Mouse (Mus musculus): Measurements from ENCODE around the gene Cfap100.

Gene Cfap100

GRCm38 (mm10) chr6:90377708-90378107, 50.9 kb downstream of the Cfap100 start:
- DNase-seq (ENCODE audit: low spot score): no peak

- DNase-seq (ENCODE audit: low spot score): no peak
These were observed 54.0 kb downstream of the Cfap100 start for GRCm38 (mm10) chr6:90374647-90375046.

- peak; percentile 55 for DNase-seq (ENCODE audit: low spot score)
These were observed 58.7 kb downstream of the Cfap100 start for GRCm38 (mm10) chr6:90369725-90370553.

GRCm38 (mm10) chr6:90368976-90369724, 59.4 kb downstream of the Cfap100 start, which contains the start of gene Zxdc:
Gene Zxdc (plus strand): TSS chr6:90369492.
- DNase-seq (ENCODE audit: low spot score): peak; percentile 99

- peak; percentile 63 for DNase-seq (ENCODE audit: low spot score)
These were observed 65.3 kb downstream of the Cfap100 start for GRCm38 (mm10) chr6:90363301-90363700.

GRCm38 (mm10) chr6:90360922-90361614, 67.5 kb downstream of the Cfap100 start:
- DNase-seq (ENCODE audit: low spot score): no peak

- DNase-seq (ENCODE audit: low spot score): peak; percentile 48
These were observed 68.4 kb downstream of the Cfap100 start for GRCm38 (mm10) chr6:90360024-90360781.

- no peak for DNase-seq (ENCODE audit: low spot score)
These were observed 69.2 kb downstream of the Cfap100 start for GRCm38 (mm10) chr6:90359445-90359844.

GRCm38 (mm10) chr6:90358142-90358541, 70.5 kb downstream of the Cfap100 start:
- no peak for DNase-seq (ENCODE audit: low spot score)
